Mouse (Mus musculus) left cerebral cortex, postnatal 36 days (tissue): ENCODE measurements around the gene Irak2. TPM values are rescaled to one million over a fixed set of nuclear protein-coding genes. Genes with fewer than 3 reads are reported as not detected.

Experiments
- DNase-seq, 2 experiments: peaks; one replicate each; pipeline ENCODE4 v3.0.0; 2021 to 2022; ENCODE audit warnings: low spot score in 2 of 2, mixed read lengths in 1 of 2
- intact Hi-C: fragments of 180-260 bp; cut with DNase I; formaldehyde crosslinking; loops from one replicate; pipeline ENCODE4 v1.15.1; 2025
- microRNA-seq: library from miRNA; unstranded; fragments of <30 nt; microRNA quantifications from one replicate; pipeline ENCODE4 v1.2.0, GENCODE M21; 2022
- total RNA-seq, 2 experiments: library from RNA; stranded (reverse); gene quantifications; 2 replicates each; pipeline ENCODE4 v1.2.3; 2021

Gene Irak2
- total RNA-seq, 2 experiments from 2014 or later: 21.0 to 24.9 TPM

- intact Hi-C loops: no loop called here
These were observed 99.2 kb downstream of the Irak2 start for GRCm38 (mm10) chr6:113737318-113738046.

DNA sequence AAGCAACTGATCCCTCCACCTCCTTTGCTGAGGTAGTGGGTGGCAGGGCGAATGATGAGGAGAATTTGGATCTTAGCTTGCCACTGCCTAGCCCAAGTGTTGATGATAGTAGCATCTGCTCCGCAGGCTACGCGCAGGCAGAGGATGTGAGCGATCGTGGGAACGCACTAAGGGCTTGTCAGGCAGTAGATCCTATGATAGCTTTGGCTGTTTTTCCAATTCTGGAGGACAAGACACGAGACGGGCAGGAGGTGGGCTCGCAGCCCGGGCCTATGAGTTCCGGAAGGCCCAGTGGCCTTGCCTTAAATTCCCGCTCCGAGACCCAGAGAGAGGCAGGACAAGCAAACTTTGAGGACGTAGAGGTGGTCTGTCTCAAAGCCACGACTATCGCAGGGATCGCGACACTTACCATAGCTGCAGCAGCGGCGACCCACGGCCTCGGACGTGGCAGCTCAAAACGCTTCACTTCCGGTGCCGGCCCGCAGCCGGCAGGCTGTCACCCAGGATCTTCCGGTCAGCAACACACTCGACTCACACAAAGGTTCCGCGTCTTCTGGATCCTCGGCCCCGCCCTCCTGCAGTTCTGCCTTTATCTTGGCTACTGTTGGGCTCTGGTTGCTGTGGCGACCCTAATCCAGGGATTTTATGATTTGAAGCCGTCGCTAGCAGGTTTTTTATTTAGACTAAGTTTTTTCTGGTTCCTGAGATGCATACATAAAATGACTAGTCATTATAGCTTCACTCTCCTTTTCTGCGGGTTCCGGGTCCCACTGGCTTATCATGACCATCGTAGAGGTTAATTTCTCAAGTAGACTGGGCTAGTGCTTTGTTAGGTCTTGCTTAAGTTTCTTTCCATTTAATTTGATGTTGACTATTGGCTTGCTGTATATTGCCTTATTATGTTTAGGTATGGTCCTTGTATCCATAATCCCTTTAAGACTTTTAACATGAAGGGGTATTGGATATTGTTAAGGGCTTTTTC is 102.3 kb downstream of the Irak2 start, which contains the start of gene Sec13:
Sec13 (minus strand) TSS at position 508 of the 982 bp plus-strand sequence.
- DNase-seq: peak; percentile 86 to 88
- intact Hi-C loops: no loop called here

More at GRCm38 (mm10) chr6:113737318-113738046, 99.2 kb downstream of the Irak2 start:
- DNase-seq: no peak

GRCm38 (mm10) chr6:113741425-113741824 is 103.2 kb downstream of the Irak2 start:
- intact Hi-C loops: no loop called here
- DNase-seq: no peak

DNA sequence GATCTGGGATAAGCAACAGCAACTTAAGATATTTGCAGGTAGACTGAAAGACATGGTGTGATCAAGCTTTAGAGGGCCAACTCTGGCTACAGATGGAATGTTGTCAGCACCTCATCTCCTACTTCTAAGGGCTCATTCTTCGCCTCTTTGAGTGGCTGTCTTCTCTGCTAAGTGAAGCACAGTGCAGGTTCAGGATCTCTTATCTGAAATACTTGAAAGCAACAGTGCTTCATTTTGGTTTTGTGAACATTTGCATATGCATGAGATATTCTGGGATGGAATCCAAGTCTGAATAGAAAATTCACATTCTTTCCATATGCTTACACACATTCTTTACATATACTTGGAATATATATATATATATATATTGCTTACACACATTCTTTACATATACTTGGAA is 104.1 kb downstream of the Irak2 start:
- intact Hi-C loops: no loop called here
- peak in 1 of 2 experiments; percentile 16 for DNase-seq

DNA sequence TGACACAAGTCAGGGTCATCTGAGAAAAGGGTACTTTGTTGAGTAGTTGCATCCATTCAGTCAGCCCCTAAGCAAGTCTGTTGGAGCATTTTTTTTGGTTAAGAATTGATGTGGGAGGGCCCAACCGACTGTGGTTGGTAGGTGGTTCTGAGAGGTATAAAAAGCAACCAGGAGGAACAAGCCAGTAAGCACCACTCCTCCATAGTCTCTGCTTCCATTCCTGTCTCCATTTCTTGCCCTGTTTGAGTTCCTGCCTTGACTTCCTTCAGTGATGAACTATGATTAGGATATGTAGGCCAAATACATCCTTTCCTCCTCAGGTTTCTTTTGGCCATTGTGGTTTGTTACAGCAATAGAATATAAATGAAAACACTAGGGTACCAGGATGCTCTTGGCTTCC is 104.8 kb downstream of the Irak2 start:
- intact Hi-C loops: no loop called here
- peak in 1 of 2 experiments; percentile 21 for DNase-seq

Small RNAs within 50 kb of the gene (microRNA-seq; reads per million reads assigned to microRNA genes)
- gene Mir7042: 0.76 reads per million

Other genes with a start within 250 kb of the Irak2 start
- 10 to 100 TPM in 1 of 2 experiments, 1 to 10 TPM in 1; 9.3 to 14.2 TPM for gene Ttll3, start 249.2 kb upstream of the Irak2 start, total RNA-seq
- 10 to 100 TPM; 17.1 to 19.0 TPM for gene Rpusd3, start 219.1 kb upstream of the Irak2 start, total RNA-seq
- not detected for gene Cidec, start 202.7 kb upstream of the Irak2 start, total RNA-seq
- gene Jagn1, start 195.9 kb upstream of the Irak2 start, total RNA-seq: 10 to 100 TPM; 38.0 to 41.8 TPM
- under 1 TPM; 0.54 to 0.57 TPM for gene Il17re, start 180.0 kb upstream of the Irak2 start, total RNA-seq
- gene Il17rc, start 167.0 kb upstream of the Irak2 start, total RNA-seq: 1 to 10 TPM; 4.7 to 5.3 TPM
- 100 to 1,000 TPM; 102 to 119 TPM for gene Creld1, start 155.2 kb upstream of the Irak2 start, total RNA-seq
- gene Prrt3, start 136.5 kb upstream of the Irak2 start, total RNA-seq: 10 to 100 TPM; 59.4 to 59.9 TPM
- 10 to 100 TPM; 71.7 to 81.1 TPM for gene Emc3, start 106.8 kb upstream of the Irak2 start, total RNA-seq
- 1 to 10 TPM; 1.5 to 3.3 TPM for gene Fancd2, start 106.8 kb upstream of the Irak2 start, total RNA-seq
- under 1 TPM in 1 of 2 experiments, not detected in 1; 0.32 TPM for gene Fancd2os, start 37.8 kb upstream of the Irak2 start, total RNA-seq
- 100 to 1,000 TPM; 218 to 259 TPM for gene Brk1, start 33.7 kb upstream of the Irak2 start, total RNA-seq
- 10 to 100 TPM; 48.1 to 49.8 TPM for gene Vhl, start 14.5 kb upstream of the Irak2 start, total RNA-seq
- 10 to 100 TPM; 71.2 to 75.5 TPM for gene Tatdn2, start 58.6 kb downstream of the Irak2 start, total RNA-seq
- not detected for gene Ghrl, start 81.4 kb downstream of the Irak2 start, total RNA-seq
- 10 to 100 TPM; 64.4 to 65.6 TPM for gene Sec13, start 102.3 kb downstream of the Irak2 start, total RNA-seq